Mouse (Mus musculus) MEL (cell line): ENCODE results near the gene Gm9573. TPM values are rescaled to one million over a fixed set of nuclear protein-coding genes. Genes with fewer than 3 reads are reported as not detected.

Source experiments
- DNase-seq: peaks from one replicate; pipeline ENCODE4 v3.0.0; 2011; ENCODE audit warnings: low read depth, low spot score
- H3K27ac ChIP-seq: 2 replicates; pipeline ENCODE4 v1.5.1; 2012; ENCODE audit warnings: low read depth, mild to moderate bottlenecking, control low read depth, low read length, moderate library complexity; ENCODE audit not compliant: control insufficient read depth
- H3K27me3 ChIP-seq, 2 experiments: fragments of 150-350 bp in 1 of 2; sonication (generic) in 1 of 2; 2 replicates each; pipeline ENCODE4 v1.6.1; 2012; ENCODE audit warnings: low read length in 2 of 2, mild to moderate bottlenecking in 2 of 2, improper control_type of control experiment in 1 of 2, moderate library complexity in 1 of 2; ENCODE audit not compliant: insufficient read depth in 2 of 2, control insufficient read depth in 1 of 2
- H3K36me3 ChIP-seq, 2 experiments: 2 replicates each; pipeline ENCODE4 v1.6.1; 2012 to 2014; ENCODE audit warnings: low read length in 2 of 2, improper control_type of control experiment in 1 of 2, inconsistent platforms in 1 of 2, mild to moderate bottlenecking in 1 of 2; ENCODE audit not compliant: insufficient read depth in 2 of 2, control insufficient read depth in 1 of 2
- H3K4me1 ChIP-seq, 2 experiments: fragments of 150-350 bp in 1 of 2; sonication (generic) in 1 of 2; 2 replicates each; pipeline ENCODE4 v1.6.1; 2012; ENCODE audit warnings: low read length in 2 of 2, improper control_type of control experiment in 1 of 2, mild to moderate bottlenecking in 1 of 2; ENCODE audit not compliant: insufficient read depth in 2 of 2, control insufficient read depth in 1 of 2
- H3K4me3 ChIP-seq, 2 experiments: fragments of 150-350 bp in 1 of 2; sonication (generic) in 1 of 2; 2 replicates each; pipeline ENCODE4 v1.5.1; 2012; ENCODE audit warnings: low read depth in 2 of 2, low read length in 2 of 2, mild to moderate bottlenecking in 2 of 2, moderate library complexity in 2 of 2, control low read depth in 1 of 2, improper control_type of control experiment in 1 of 2; ENCODE audit not compliant: control insufficient read depth in 1 of 2, insufficient read depth in 1 of 2
- H3K79me2 ChIP-seq: 2 replicates; pipeline ENCODE4 v1.6.1; 2012; ENCODE audit warnings: mild to moderate bottlenecking, low read length, moderate library complexity; ENCODE audit not compliant: control insufficient read depth, poor library complexity, insufficient read depth
- H3K9ac ChIP-seq: 2 replicates; pipeline ENCODE4 v1.6.1; 2012; ENCODE audit warnings: low read depth, mild to moderate bottlenecking, control low read depth, low read length, moderate library complexity; ENCODE audit not compliant: control insufficient read depth, poor library complexity, severe bottlenecking
- H3K9me3 ChIP-seq: fragments of 150-350 bp; sonication (generic); replicated peaks from 2 replicates; pipeline ENCODE4 v1.6.1; 2012; ENCODE audit warnings: mild to moderate bottlenecking, low read length, improper control_type of control experiment, moderate library complexity; ENCODE audit not compliant: insufficient read depth
- CHD1 ChIP-seq: IDR thresholded peaks from 2 replicates; pipeline ENCODE4 v1.6.1; 2012; ENCODE audit warnings: low read depth, mild to moderate bottlenecking, inconsistent platforms, low read length, improper control_type of control experiment
- CHD2 ChIP-seq: IDR thresholded peaks from 2 replicates; pipeline ENCODE4 v1.6.1; 2011; ENCODE audit warnings: low read length, improper control_type of control experiment
- CTCF ChIP-seq, 3 experiments: IDR thresholded peaks in 2 of 3; conservative IDR thresholded peaks in 1 of 3; 2 replicates each; pipeline ENCODE4 v1.5.1; 2011 to 2012; ENCODE audit warnings: low read length in 3 of 3, low read depth in 2 of 3, mild to moderate bottlenecking in 2 of 3, improper control_type of control experiment in 1 of 3, inconsistent platforms in 1 of 3, mixed read lengths in 1 of 3, moderate library complexity in 1 of 3; ENCODE audit not compliant: control insufficient read depth in 1 of 3, insufficient read depth in 1 of 3, poor library complexity in 1 of 3, severe bottlenecking in 1 of 3
- ELF1 ChIP-seq: IDR thresholded peaks from 2 replicates; pipeline ENCODE4 v1.6.1; 2014; ENCODE audit warnings: low read depth, mild to moderate bottlenecking, inconsistent platforms, low read length, improper control_type of control experiment, moderate library complexity
- EP300 ChIP-seq, 2 experiments: IDR thresholded peaks; 2 replicates each; pipeline ENCODE4 v1.6.1; 2011; ENCODE audit warnings: improper control_type of control experiment in 2 of 2, low read length in 2 of 2, low read depth in 1 of 2, mild to moderate bottlenecking in 1 of 2
- ETS1 ChIP-seq: IDR thresholded peaks from 2 replicates; pipeline ENCODE4 v1.6.1; 2012; ENCODE audit warnings: low read depth, mild to moderate bottlenecking, inconsistent platforms, low read length, improper control_type of control experiment, moderate library complexity
- GATA1 ChIP-seq: IDR thresholded peaks from 2 replicates; pipeline ENCODE4 v1.6.1; 2011; ENCODE audit warnings: low read depth, low read length, improper control_type of control experiment
- HCFC1 ChIP-seq: IDR thresholded peaks from 2 replicates; pipeline ENCODE4 v1.6.1; 2012; ENCODE audit warnings: low read depth, mild to moderate bottlenecking, inconsistent platforms, low read length, improper control_type of control experiment, moderate library complexity
- JUND ChIP-seq: IDR thresholded peaks from 2 replicates; pipeline ENCODE4 v1.6.1; 2011; ENCODE audit warnings: low read depth, mild to moderate bottlenecking, improper control_type of control experiment, low read length
- MAFK ChIP-seq: IDR thresholded peaks from 2 replicates; pipeline ENCODE4 v1.6.1; 2011; ENCODE audit warnings: low read depth, mild to moderate bottlenecking, low read length, improper control_type of control experiment, borderline replicate concordance
- MAX ChIP-seq: IDR thresholded peaks from 2 replicates; pipeline ENCODE4 v1.6.1; 2011; ENCODE audit warnings: low read length, improper control_type of control experiment
- MEF2A ChIP-seq: IDR thresholded peaks from 2 replicates; pipeline ENCODE4 v1.6.1; 2014; ENCODE audit warnings: low read depth, mild to moderate bottlenecking, inconsistent platforms, low read length, improper control_type of control experiment; ENCODE audit not compliant: poor library complexity, insufficient replicate concordance, severe bottlenecking; ENCODE audit errors: extremely low read depth
- MXI1 ChIP-seq: IDR thresholded peaks from 2 replicates; pipeline ENCODE4 v1.6.1; 2011; ENCODE audit warnings: mild to moderate bottlenecking, low read depth, low read length, improper control_type of control experiment
- MYC ChIP-seq: IDR thresholded peaks from 2 replicates; pipeline ENCODE4 v1.6.1; 2011; ENCODE audit warnings: low read depth, mild to moderate bottlenecking, low read length, improper control_type of control experiment, moderate library complexity
- NRF1 ChIP-seq: IDR thresholded peaks from 2 replicates; pipeline ENCODE4 v1.6.1; 2014; ENCODE audit warnings: low read depth, mild to moderate bottlenecking, inconsistent platforms, low read length, improper control_type of control experiment, moderate library complexity; ENCODE audit not compliant: poor library complexity, insufficient read depth, severe bottlenecking
- RAD21 ChIP-seq: IDR thresholded peaks from 2 replicates; pipeline ENCODE4 v1.6.1; 2011; ENCODE audit warnings: mild to moderate bottlenecking, low read depth, low read length, improper control_type of control experiment
- SIN3A ChIP-seq: IDR thresholded peaks from 2 replicates; pipeline ENCODE4 v1.6.1; 2012; ENCODE audit warnings: low read length, improper control_type of control experiment, inconsistent platforms
- SMC3 ChIP-seq: IDR thresholded peaks from 2 replicates; pipeline ENCODE4 v1.6.1; 2011; ENCODE audit warnings: low read depth, low read length, improper control_type of control experiment
- TAL1 ChIP-seq: IDR thresholded peaks from 2 replicates; pipeline ENCODE4 v1.6.1; 2012; ENCODE audit warnings: mild to moderate bottlenecking, inconsistent platforms, low read length, moderate library complexity, mixed read lengths
- TCF12 ChIP-seq: IDR thresholded peaks from 2 replicates; pipeline ENCODE4 v1.6.1; 2014; ENCODE audit warnings: low read depth, mild to moderate bottlenecking, inconsistent platforms, low read length, improper control_type of control experiment, moderate library complexity
- UBTF ChIP-seq: IDR thresholded peaks from 2 replicates; pipeline ENCODE4 v1.6.1; 2012; ENCODE audit warnings: low read depth, mild to moderate bottlenecking, inconsistent platforms, low read length, improper control_type of control experiment, moderate library complexity, borderline replicate concordance; ENCODE audit not compliant: insufficient read depth
- USF1 ChIP-seq: IDR thresholded peaks from 2 replicates; pipeline ENCODE4 v1.6.1; 2014; ENCODE audit warnings: low read depth, mild to moderate bottlenecking, inconsistent platforms, low read length, improper control_type of control experiment, moderate library complexity
- ZC3H11A ChIP-seq: IDR thresholded peaks from 2 replicates; pipeline ENCODE4 v1.6.1; 2012; ENCODE audit warnings: low read depth, mild to moderate bottlenecking, inconsistent platforms, low read length, improper control_type of control experiment
- ZKSCAN1 ChIP-seq: IDR thresholded peaks from 2 replicates; pipeline ENCODE4 v1.6.1; 2012; ENCODE audit warnings: low read depth, mild to moderate bottlenecking, inconsistent platforms, low read length, improper control_type of control experiment, moderate library complexity
- ZMIZ1 ChIP-seq: IDR thresholded peaks from 2 replicates; pipeline ENCODE4 v1.6.1; 2012; ENCODE audit warnings: low read depth, mild to moderate bottlenecking, inconsistent platforms, low read length, improper control_type of control experiment, moderate library complexity
- ZNF384 ChIP-seq: IDR thresholded peaks from 2 replicates; pipeline ENCODE4 v1.6.1; 2012; ENCODE audit warnings: low read depth, mild to moderate bottlenecking, inconsistent platforms, low read length, improper control_type of control experiment
- polyA plus RNA-seq, 2 experiments: library from polyadenylated mRNA; stranded (reverse) in 1 of 2; unstranded in 1 of 2; fragments of >175 nt in 1 of 2; fragments of >200 nt in 1 of 2; gene quantifications; 2 replicates each; pipeline versions ENCODE4 v1.2.1 to v1.2.4; 2012; ENCODE audit warnings: low replicate concordance in 2 of 2, low read depth in 1 of 2; ENCODE audit not compliant: insufficient read length in 2 of 2, insufficient read depth in 1 of 2, missing spikeins in 1 of 2
- total RNA-seq: library from RNA; depleted of rRNA; stranded (reverse); fragments of 300-350 nt; gene quantifications from 2 replicates; pipeline ENCODE4 v1.2.3, GENCODE M21; 2012

Gm9573 gene
- total and polyA plus RNA-seq, 3 experiments = not detected

- H3K9ac ChIP-seq = no peak overlapping the region
- H3K4me3 ChIP-seq = no peak overlapping the region
- H3K9me3 ChIP-seq = no peaks in the 10 kb centered on the region
- no peaks in the 10 kb centered on the region for H3K79me2 ChIP-seq
- no peaks in the 10 kb centered on the region for H3K27me3 ChIP-seq
- no peak for DNase-seq
- H3K27ac ChIP-seq = no peak overlapping the region
- H3K4me1 ChIP-seq = peaks cover 0 to 10% of the 10 kb centered on the region in 2 experiments; a peak in 1 of 4 replicates
- peak in 1 of 3 experiments; percentile 16; a peak in 3 of 6 replicates for TF ChIP-seq CTCF (IDR thresholded peaks at IDR 0.05 in 2 of 3, conservative IDR thresholded peaks at IDR 0.05 in 1 of 3; ENCODE audit: control insufficient read depth in 1 of 3, insufficient read depth in 1 of 3, low read depth in 2 of 3, low read length in 3 of 3, poor library complexity in 1 of 3, severe bottlenecking in 1 of 3)
- no peak for TF ChIP-seq JUND
- 0 out of 4 replicates have a peak, but pooled peaks cover 0 to 2% of the 10 kb centered on the region in 2 experiments for H3K36me3 ChIP-seq
These were observed 39.1 kb downstream of the Gm9573 start for GRCm38 (mm10) chr17:35587291-35587690.

- Histone ChIP-seq H3K4me1 (no peaks in the 10 kb centered on the region), H3K27ac (no peak overlapping the region), H3K79me2 (no peaks in the 10 kb centered on the region), H3K36me3 (no peaks in the 10 kb centered on the region), H3K9me3 (no peaks in the 10 kb centered on the region), H3K9ac (no peak overlapping the region), H3K4me3 (no peak overlapping the region), H3K27me3 (no peaks in the 10 kb centered on the region)
- TF ChIP-seq MAFK = no peak
- TF ChIP-seq CHD2 = no peak
- TF ChIP-seq NRF1 = no peak
- TF ChIP-seq SIN3A = no peak
- peak; percentile 65 for TF ChIP-seq SMC3
- no peak for TF ChIP-seq CHD1
- TF ChIP-seq RAD21 = peak; percentile 64
- no peak for TF ChIP-seq JUND
- no peak for TF ChIP-seq ETS1
- no peak for TF ChIP-seq USF1
- TF ChIP-seq TAL1 = no peak
- TF ChIP-seq MYC = no peak
- no peak for TF ChIP-seq ZKSCAN1
- TF ChIP-seq ZC3H11A = 0 out of 2 replicates have a peak, but pooled peaks have one; percentile 8
- no peak for TF ChIP-seq HCFC1
- no peak for TF ChIP-seq MXI1
- no peak for TF ChIP-seq ZNF384
- TF ChIP-seq EP300 (IDR thresholded peaks at IDR 0.05; ENCODE audit: low read depth in 1 of 2, low read length in 2 of 2) = no peak
- TF ChIP-seq MAX = no peak
- no peak for TF ChIP-seq UBTF
- TF ChIP-seq GATA1 = no peak
- no peak for TF ChIP-seq ZMIZ1
- peak; percentile 80 to 91 (median 87) for TF ChIP-seq CTCF (IDR thresholded peaks at IDR 0.05 in 2 of 3, conservative IDR thresholded peaks at IDR 0.05 in 1 of 3; ENCODE audit: control insufficient read depth in 1 of 3, insufficient read depth in 1 of 3, low read depth in 2 of 3, low read length in 3 of 3, poor library complexity in 1 of 3, severe bottlenecking in 1 of 3)
- no peak for TF ChIP-seq MEF2A
- TF ChIP-seq TCF12 = no peak
- TF ChIP-seq ELF1 = no peak
- peak; percentile 72 for DNase-seq
These were observed 42.0 kb downstream of the Gm9573 start for GRCm38 (mm10) chr17:35584330-35584937.
